Mouse (Mus musculus) thymus, adult 2 months (tissue): ENCODE measurements around the gene Aamdc. TPM values are rescaled to one million over a fixed set of nuclear protein-coding genes. Genes with fewer than 3 reads are reported as not detected.
A peak's percentile ranks its signal among the peaks of the same experiment; 100 is the strongest.

Experiments used
- DNase-seq: peaks from one replicate; pipeline ENCODE4 v3.0.0; 2021
- H3K27ac ChIP-seq: fragments of 200-500 bp; 2 replicates; pipeline ENCODE4 v1.5.1; 2012; ENCODE audit warnings: low read length, control low read depth; ENCODE audit not compliant: control insufficient read depth, insufficient read depth
- H3K27me3 ChIP-seq: fragments of 200-500 bp; 2 replicates; pipeline ENCODE4 v1.6.1; 2012; ENCODE audit warnings: mild to moderate bottlenecking, low read length, moderate library complexity, mixed read lengths; ENCODE audit not compliant: control insufficient read depth, insufficient read depth
- H3K36me3 ChIP-seq: fragments of 200-500 bp; 2 replicates; pipeline ENCODE4 v1.6.1; 2012; ENCODE audit warnings: mild to moderate bottlenecking, low read length, moderate library complexity; ENCODE audit not compliant: control insufficient read depth, insufficient read depth
- H3K4me1 ChIP-seq: fragments of 200-500 bp; replicated peaks from 2 replicates; pipeline ENCODE4 v1.6.1; 2012; ENCODE audit warnings: low read length; ENCODE audit not compliant: control insufficient read depth, insufficient read depth
- H3K4me3 ChIP-seq: fragments of 200-500 bp; 2 replicates; pipeline ENCODE4 v1.5.1; 2012; ENCODE audit warnings: mild to moderate bottlenecking, low read length, control low read depth, moderate library complexity; ENCODE audit not compliant: control insufficient read depth, insufficient read depth
- CTCF ChIP-seq: fragments of 200-500 bp; IDR thresholded peaks from 2 replicates; pipeline ENCODE4 v1.5.1; 2012; ENCODE audit warnings: mild to moderate bottlenecking, control low read depth, low read length, moderate library complexity, borderline replicate concordance; ENCODE audit not compliant: control insufficient read depth, poor library complexity, insufficient read depth; ENCODE audit errors: extremely low read depth
- POLR2A ChIP-seq: fragments of 200-500 bp; IDR thresholded peaks from 2 replicates; pipeline ENCODE4 v1.6.1; 2012; ENCODE audit warnings: mild to moderate bottlenecking, low read length, control low read depth, moderate library complexity; ENCODE audit not compliant: control insufficient read depth, poor library complexity, insufficient read depth; ENCODE audit errors: extremely low read depth
- WGBS: fragments of 180-500 bp; shearing (Covaris S2); methylation state at CpG from one replicate; pipeline ENCODE4 v1.1.7; 2018; 5-methylcytosine and 5-hydroxymethylcytosine counted together
- polyA plus RNA-seq: library from polyadenylated mRNA; depleted of rRNA; stranded (reverse); fragments of >200 nt; gene quantifications from 2 replicates; pipeline ENCODE4 v1.2.3, GENCODE M21; 2012

The Aamdc gene
- polyA plus RNA-seq, 1 experiment, result 20.0 TPM

DNA sequence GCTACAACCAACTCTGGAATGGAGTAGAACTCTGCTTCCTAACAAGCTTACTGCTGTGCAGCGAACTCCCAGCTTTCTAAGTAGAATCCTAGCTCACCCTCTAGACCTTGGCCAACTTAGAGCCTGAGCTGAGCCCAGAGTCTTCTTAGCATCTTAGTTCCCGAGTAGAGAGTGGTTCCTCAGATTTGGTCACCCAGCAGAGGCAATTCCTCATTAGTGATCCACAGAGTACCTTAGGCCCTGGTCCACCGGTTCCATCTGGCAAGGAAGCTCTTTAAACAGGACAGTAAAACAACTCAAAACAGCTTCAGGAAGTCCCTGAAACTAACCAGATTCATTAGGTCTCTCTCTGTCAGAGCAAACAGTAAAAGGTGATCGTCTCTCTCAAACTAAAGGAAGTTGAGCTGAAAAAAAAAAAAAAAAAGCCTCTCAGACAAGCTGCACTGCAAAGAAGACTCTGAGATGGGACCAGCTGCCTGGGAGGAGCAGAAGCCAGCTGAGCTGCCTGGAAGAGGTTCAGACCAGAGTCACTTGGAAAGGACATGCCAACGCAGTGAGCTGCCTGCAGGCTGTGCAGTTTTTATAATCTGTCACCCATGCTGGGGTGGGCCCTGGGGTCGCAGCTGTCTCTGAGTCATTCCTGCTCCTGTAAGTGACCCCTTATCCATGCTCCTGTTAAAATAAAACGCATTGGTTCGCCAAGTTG is 783 bp downstream of the Aamdc start:
- Histone ChIP-seq H3K36me3 (no peaks in the 10 kb centered on the region), H3K4me3 (peak overlapping the region; percentile 93), H3K27me3 (no peaks in the 10 kb centered on the region), H3K27ac (peak overlapping the region; percentile 66; the same call in 1 of the 2 replicates), H3K4me1 (peaks cover 5% of the 10 kb centered on the region; the same call in 1 of the 2 replicates)
- DNase-seq, result peak; percentile 34
- no peak for TF ChIP-seq CTCF
- no peak for TF ChIP-seq POLR2A
- 29% methylated on average over 8 of the region's 8 CpGs for WGBS

DNA sequence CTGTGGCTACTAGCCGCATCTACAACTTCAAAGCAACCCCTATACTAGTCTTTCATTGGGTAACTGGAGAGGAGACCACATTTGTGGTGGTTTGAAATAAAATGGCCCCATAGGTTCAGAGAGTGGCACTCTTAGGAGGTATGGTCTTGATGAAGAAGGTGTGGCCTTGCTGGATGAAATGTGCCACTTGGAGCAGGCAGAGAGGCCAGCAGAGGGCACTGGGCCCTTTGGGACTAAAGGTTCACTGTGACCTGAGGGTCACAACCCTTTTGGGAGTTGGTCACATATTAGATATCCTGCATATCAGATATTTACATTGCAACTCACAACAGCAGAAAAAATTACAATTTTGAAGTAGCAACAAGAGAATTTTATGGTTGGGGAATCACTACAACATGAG is 8.9 kb downstream of the Aamdc start:
- DNase-seq, result no peak
- Histone ChIP-seq H3K36me3 (no peaks in the 10 kb centered on the region), H3K4me1 (no peaks in the 10 kb centered on the region), H3K27ac (no peak overlapping the region), H3K27me3 (no peaks in the 10 kb centered on the region), H3K4me3 (no peak overlapping the region)
- 95% methylated on average over 1 of the region's 1 CpGs for WGBS
- TF ChIP-seq CTCF (no peak), POLR2A (no peak)

DNA sequence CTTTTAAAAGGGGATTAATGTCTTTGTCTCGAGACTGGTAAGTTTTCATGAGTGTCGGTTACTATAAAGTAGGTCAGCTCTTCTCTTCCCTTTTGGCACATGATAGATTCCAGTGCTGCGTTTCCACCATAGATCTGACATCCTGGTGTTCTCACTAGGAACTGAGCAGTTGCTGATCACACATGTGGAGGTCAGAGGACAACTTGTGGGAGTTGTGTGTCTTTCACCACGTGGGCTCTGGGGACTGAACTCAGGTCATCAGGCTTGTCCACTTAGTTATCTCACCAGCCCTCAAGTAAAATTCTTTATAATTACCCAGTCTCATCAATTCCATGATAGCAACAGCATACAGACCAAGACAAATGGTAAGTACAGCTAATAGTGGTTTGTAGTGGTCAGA is 9.9 kb downstream of the Aamdc start:
- Histone ChIP-seq H3K4me1 (no peaks in the 10 kb centered on the region), H3K27ac (no peak overlapping the region), H3K4me3 (no peak overlapping the region), H3K27me3 (no peaks in the 10 kb centered on the region), H3K36me3 (no peaks in the 10 kb centered on the region)
- no peak for TF ChIP-seq POLR2A
- no peak for TF ChIP-seq CTCF
- no peak for DNase-seq
- WGBS, result 93% methylated on average over 4 of the region's 4 CpGs

DNA sequence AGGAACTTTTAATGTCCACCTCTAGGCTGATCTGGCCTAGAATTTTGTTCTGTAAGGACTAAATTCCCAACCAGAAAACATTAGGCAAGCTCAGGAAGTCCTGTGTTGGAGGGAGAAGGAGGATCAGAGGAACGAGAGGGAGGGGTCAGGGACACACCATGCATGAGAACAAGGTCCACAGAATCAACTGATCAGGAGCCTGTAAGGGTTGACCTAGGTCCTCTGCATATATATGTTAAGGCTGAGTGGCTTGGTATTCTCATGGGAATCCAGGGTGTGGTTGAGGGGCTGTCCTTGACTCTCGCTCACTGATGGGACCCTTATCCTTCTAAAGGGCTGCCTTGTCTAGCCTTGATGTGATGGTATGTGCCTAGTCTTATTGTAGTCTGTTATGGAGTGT is 15.7 kb downstream of the Aamdc start:
- DNase-seq, result no peak

DNA sequence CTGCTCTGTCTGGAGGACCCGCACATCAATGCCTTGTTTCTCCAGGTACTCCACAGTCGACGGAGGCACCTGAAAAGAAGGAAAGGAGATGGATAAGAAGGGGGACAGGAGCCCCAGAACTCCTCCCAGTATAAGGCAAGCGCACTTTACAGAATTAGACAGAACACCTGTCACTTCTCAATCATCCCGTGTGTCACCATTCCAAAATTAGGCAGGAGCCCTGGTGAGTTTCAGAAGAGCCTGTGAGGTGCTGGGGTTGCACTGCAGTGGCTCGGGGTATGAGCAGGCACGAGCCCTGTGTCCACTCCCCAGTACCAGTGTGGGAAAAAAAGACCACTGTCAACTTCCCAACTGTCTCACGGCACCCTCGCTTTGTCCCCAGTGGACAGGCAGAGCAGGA is 28.6 kb downstream of the Aamdc start:
- WGBS, result 96% methylated on average over 9 of the region's 9 CpGs
- Histone ChIP-seq H3K4me1 (no peaks in the 10 kb centered on the region), H3K36me3 (no peaks in the 10 kb centered on the region), H3K27me3 (no peaks in the 10 kb centered on the region), H3K4me3 (no peak overlapping the region), H3K27ac (no peak overlapping the region)
- TF ChIP-seq CTCF, result no peak
- no peak for TF ChIP-seq POLR2A
- DNase-seq, result no peak

More for the DNA sequence above, 15.7 kb downstream of the Aamdc start:
- Histone ChIP-seq H3K4me3 (no peak overlapping the region), H3K27ac (no peak overlapping the region), H3K36me3 (no peaks in the 10 kb centered on the region), H3K4me1 (no peaks in the 10 kb centered on the region), H3K27me3 (no peaks in the 10 kb centered on the region)
- WGBS, result 100% methylated on average over 2 of the region's 2 CpGs
- no peak for TF ChIP-seq CTCF
- no peak for TF ChIP-seq POLR2A

DNA sequence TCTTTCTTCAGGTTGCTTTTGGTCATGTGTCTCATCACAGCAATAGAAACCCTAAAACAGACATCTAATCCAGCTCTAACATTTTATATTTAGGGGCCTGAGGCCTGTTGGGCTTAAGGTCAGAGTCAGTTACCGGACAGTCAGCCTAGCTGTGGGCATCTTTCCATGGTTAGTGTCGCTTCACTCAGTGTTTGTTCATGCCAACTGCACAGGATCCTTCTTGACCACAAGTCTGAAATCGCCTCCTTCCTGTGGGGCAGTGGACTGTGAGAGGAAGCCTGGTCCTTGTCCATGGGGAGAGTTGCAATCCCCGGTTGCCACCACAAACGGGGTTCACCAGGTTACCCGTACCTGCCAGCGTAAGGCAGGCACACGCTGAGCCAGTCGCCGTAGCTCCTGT is 30.0 kb downstream of the Aamdc start:
- no peaks in the 10 kb centered on the region for H3K36me3 ChIP-seq
- H3K4me3 ChIP-seq, result no peak overlapping the region
- 96% methylated on average over 10 of the region's 10 CpGs for WGBS

DNA sequence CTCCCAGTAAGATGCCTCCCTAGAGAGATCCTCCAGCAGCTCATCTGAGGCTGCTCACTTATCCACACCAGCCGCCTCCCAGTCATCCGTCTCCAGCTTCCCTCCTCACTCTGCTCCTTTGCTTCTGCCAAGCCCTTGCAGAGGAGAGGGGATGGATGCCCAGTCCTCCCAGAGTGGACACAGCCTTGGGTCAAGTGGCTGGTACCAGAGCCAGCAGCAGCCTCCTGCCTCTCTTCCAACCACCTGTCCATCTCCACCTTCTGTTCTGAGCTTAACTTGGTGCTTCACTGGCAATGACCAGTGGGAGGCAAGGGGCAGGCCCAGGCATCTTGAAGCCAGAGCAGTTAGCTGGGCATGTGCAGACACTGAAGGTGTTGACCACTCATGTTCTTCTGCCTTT is 32.8 kb downstream of the Aamdc start:
- TF ChIP-seq CTCF (no peak), POLR2A (no peak)

More for the DNA sequence above, 30.0 kb downstream of the Aamdc start:
- no peak for DNase-seq
- Histone ChIP-seq H3K4me1 (no peaks in the 10 kb centered on the region), H3K27ac (no peak overlapping the region), H3K27me3 (no peaks in the 10 kb centered on the region)
- TF ChIP-seq POLR2A (no peak), CTCF (no peak)

More for the DNA sequence above, 32.8 kb downstream of the Aamdc start:
- WGBS, result 95% methylated on average over 2 of the region's 2 CpGs
- no peaks in the 10 kb centered on the region for H3K27me3 ChIP-seq
- no peak overlapping the region for H3K4me3 ChIP-seq
- H3K4me1 ChIP-seq, result no peaks in the 10 kb centered on the region
- peaks cover 9% of the 10 kb centered on the region for H3K36me3 ChIP-seq
- no peak overlapping the region for H3K27ac ChIP-seq
- no peak for DNase-seq
